Mouse (Mus musculus): ENCODE results near the gene Tmsb15a. TPM values are rescaled to one million over a fixed set of nuclear protein-coding genes. Genes with fewer than 3 reads are reported as not detected.
A peak's percentile ranks its signal among the peaks of the same experiment; 100 is the strongest.

The Tmsb15a gene
- polyA plus RNA-seq, 1 experiment from 2014 or later, result not detected

DNA sequence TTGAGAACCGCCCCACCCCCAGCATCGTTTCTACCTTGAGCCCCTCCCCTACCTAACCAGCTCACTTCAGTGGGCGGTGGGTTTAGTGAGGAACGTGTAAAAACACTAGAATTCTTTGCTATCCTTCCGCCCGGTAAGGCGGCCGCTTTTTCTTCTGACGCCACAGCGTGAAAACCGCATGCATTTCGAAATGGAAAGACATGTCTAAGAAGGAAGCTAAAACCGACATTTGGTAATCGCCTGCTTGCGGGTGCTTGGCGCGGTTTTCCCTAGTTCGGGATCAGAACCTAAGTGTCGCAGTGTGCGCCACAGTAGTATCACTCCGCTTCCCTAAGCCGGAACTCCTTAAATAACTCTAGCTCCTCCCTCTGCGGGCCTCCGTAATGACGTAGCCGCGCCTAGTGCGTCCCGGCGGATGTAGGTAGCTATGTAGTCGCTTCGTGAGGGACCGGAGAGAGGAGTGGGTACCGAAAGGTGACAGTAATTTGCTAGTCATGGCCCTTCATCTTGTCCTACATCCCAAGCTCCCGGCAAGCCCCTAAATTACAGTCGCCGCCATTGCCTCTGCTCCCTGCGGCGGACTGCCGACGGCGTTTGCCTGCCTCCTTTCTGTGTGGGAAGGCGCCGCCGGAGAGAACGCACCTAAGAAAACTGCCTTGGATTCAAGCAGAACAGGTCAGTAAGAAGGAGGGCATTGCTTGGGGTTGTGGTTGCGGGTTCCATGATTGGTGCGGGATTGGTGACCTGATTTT, 17.4 kb upstream of the Tmsb15a start, which contains the start of the genes Armcx5 and Gprasp1:
Armcx5 (plus strand) TSS at position 430 of the 752 bp plus-strand sequence.
Gprasp1 (plus strand) TSS at position 430 of the 752 bp plus-strand sequence.
- no peaks in the 10 kb centered on the region for H3K27me3 ChIP-seq (replicated peaks; ENCODE audit: control insufficient read depth, insufficient read depth, low read length)
- WGBS, result 15% methylated on average over 48 of the region's 48 CpGs
- H3K4me3 ChIP-seq (ENCODE audit: low read depth, low read length), result peak within 1 kb of the TSS; percentile 63
- no peaks in the 10 kb centered on the region for H3K9me3 ChIP-seq (ENCODE audit: control insufficient read depth)
- TF ChIP-seq CTCF (IDR thresholded peaks at IDR 0.05; ENCODE audit: low read depth), result no peak
- H3K4me2 ChIP-seq (replicated peaks; ENCODE audit: low read depth), result peak within 1 kb of the TSS; percentile 59
- ATAC-seq, result peak; percentile 97
- no peaks in the 10 kb centered on the region for H3K4me1 ChIP-seq (replicated peaks; ENCODE audit: control insufficient read depth, insufficient read depth, low read length)
- H3K9ac ChIP-seq (ENCODE audit: low read depth, low read length), result peak within 1 kb of the TSS; percentile 53
- no peak within 1 kb of the TSS; the same call in 1 of the 2 replicates for H3K27ac ChIP-seq (ENCODE audit: low read depth, low read length)
- no peaks in the 10 kb centered on the region for H3K36me3 ChIP-seq (ENCODE audit: control insufficient read depth, insufficient read depth)

DNA sequence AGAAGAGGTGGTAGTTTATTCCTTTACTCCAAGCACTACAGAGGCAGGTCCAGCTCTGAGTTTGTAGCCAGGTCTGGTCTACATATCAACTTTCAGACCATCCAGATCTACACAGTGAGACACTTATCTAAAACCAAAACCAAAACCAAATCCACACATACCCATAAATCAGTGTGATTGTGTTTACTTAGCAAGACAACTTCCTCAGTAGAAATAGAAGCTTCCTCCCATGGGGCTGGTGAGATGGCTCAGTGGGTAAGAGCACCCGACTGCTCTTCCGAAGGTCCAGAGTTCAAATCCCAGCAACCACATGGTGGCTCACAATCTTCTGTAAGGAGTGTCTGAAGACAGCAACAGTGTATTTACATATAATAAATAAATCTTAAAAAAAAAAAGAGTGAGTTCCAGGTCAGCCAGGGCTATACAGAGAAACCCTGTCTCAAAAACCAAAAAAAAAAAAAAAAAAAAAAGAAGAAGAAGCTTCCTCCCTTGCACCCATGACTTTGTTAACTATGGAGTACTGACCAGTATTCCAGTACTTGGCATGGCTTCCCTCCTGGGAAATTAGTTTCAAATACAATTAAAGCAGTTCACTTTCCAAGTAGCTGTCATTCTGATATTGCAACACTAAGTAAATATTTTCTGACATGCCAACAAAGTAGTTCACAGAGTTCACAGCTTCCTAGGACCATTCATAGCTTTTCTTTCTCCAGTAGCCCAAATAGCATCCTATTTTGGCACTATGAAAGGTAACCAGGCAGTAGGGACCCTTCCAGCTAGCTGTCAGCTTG, 13.9 kb upstream of the Tmsb15a start:
- no peak overlapping the region for H3K9ac ChIP-seq (ENCODE audit: low read depth, low read length)
- H3K4me3 ChIP-seq (ENCODE audit: low read depth, low read length), result no peak overlapping the region
- H3K36me3 ChIP-seq (ENCODE audit: control insufficient read depth, insufficient read depth), result no peaks in the 10 kb centered on the region
- H3K4me2 ChIP-seq (replicated peaks; ENCODE audit: low read depth), result no peak overlapping the region
- H3K9me3 ChIP-seq (ENCODE audit: control insufficient read depth), result no peaks in the 10 kb centered on the region
- no peak overlapping the region for H3K27ac ChIP-seq (ENCODE audit: low read depth, low read length)
- H3K4me1 ChIP-seq (replicated peaks; ENCODE audit: control insufficient read depth, insufficient read depth, low read length), result no peaks in the 10 kb centered on the region
- 79% methylated on average over 2 of the region's 2 CpGs for WGBS
- no peaks in the 10 kb centered on the region for H3K27me3 ChIP-seq (replicated peaks; ENCODE audit: control insufficient read depth, insufficient read depth, low read length)
- TF ChIP-seq CTCF (IDR thresholded peaks at IDR 0.05; ENCODE audit: low read depth), result no peak
- no peak for ATAC-seq

DNA sequence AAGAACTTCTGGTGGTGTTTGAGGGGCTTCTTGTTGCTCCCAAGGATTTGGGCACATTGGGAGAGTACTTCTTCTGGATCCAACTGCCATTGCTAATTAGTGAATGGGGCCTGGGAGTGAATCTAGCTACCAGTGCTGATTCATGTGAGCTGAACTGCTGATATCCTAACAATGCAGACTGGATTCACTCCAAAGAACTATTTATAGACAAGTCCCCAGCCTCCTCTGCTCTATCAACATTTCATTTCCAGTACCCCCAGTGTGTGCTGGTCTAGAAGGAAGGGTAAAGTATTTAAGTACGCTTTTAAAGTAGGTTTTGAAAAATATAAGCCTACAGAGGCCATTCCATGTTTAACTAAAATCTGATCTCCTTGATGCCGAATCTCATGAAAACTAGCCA, 12.2 kb downstream of the Tmsb15a start:
- H3K4me3 ChIP-seq (ENCODE audit: low read depth, low read length), result no peak overlapping the region
- H3K4me1 ChIP-seq (replicated peaks; ENCODE audit: control insufficient read depth, insufficient read depth, low read length), result no peaks in the 10 kb centered on the region
- H3K27me3 ChIP-seq (replicated peaks; ENCODE audit: control insufficient read depth, insufficient read depth, low read length), result no peaks in the 10 kb centered on the region
- H3K9me3 ChIP-seq (ENCODE audit: control insufficient read depth), result no peaks in the 10 kb centered on the region
- no peaks in the 10 kb centered on the region for H3K36me3 ChIP-seq (ENCODE audit: control insufficient read depth, insufficient read depth)
- no peak overlapping the region for H3K27ac ChIP-seq (ENCODE audit: low read depth, low read length)
- ATAC-seq, result no peak
- H3K4me2 ChIP-seq (replicated peaks; ENCODE audit: low read depth), result no peak overlapping the region
- TF ChIP-seq CTCF (IDR thresholded peaks at IDR 0.05; ENCODE audit: low read depth), result no peak
- 80% methylated on average over 2 of the region's 2 CpGs for WGBS
- no peak overlapping the region for H3K9ac ChIP-seq (ENCODE audit: low read depth, low read length)

DNA sequence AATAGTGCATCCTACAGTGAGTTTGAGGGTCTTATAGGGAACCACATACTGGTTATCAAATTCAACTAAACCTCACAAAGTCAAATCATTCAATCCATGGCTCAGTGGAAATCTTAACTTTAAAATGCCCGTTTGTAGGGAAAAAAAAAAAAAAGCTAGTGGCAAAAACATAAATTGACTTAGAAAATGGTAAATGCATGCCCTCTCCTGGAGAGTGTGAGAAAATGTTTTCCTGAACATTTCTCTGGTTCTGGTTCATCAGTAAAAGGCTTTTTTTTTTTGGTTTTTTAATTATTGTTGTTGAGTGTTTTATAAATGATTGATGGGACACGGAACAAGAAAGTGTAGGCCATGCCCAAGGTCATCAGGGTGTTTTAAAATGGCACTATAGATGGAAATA, 20.7 kb downstream of the Tmsb15a start:
- Histone ChIP-seq H3K4me1 (replicated peaks; ENCODE audit: control insufficient read depth, insufficient read depth, low read length) (no peaks in the 10 kb centered on the region), H3K4me2 (replicated peaks; ENCODE audit: low read depth) (no peak overlapping the region), H3K27me3 (replicated peaks; ENCODE audit: control insufficient read depth, insufficient read depth, low read length) (no peaks in the 10 kb centered on the region), H3K9me3 (ENCODE audit: control insufficient read depth) (no peaks in the 10 kb centered on the region), H3K4me3 (ENCODE audit: low read depth, low read length) (no peak overlapping the region), H3K27ac (ENCODE audit: low read depth, low read length) (no peak overlapping the region), H3K36me3 (ENCODE audit: control insufficient read depth, insufficient read depth) (no peaks in the 10 kb centered on the region), H3K9ac (ENCODE audit: low read depth, low read length) (no peak overlapping the region)
- no peak for ATAC-seq
- peak; percentile 29; the same call in 1 of the 2 replicates for TF ChIP-seq CTCF (IDR thresholded peaks at IDR 0.05; ENCODE audit: low read depth)
- 46% methylated on average over 2 of the region's 2 CpGs for WGBS

DNA sequence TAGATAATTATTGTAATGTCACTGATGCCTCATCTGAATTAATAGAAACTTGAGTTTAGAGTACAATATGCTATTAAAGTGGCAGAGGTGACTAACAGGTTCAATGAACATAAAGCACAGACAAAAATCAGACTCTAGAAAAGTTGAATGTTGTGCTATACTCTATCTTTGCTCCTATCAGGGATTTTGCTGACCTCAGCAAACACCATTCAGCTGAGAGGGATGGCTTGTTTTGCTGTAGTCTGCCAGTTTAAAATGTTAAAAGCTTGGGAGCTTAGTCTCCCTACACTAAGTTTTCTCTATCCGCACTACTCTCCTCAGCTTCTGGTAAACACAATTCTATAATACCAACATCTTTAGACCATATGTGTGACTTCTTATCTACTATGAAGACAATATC, 21.9 kb downstream of the Tmsb15a start:
- ATAC-seq, result no peak
- H3K4me1 ChIP-seq (replicated peaks; ENCODE audit: control insufficient read depth, insufficient read depth, low read length), result no peaks in the 10 kb centered on the region
- no peak overlapping the region for H3K27ac ChIP-seq (ENCODE audit: low read depth, low read length)
- H3K36me3 ChIP-seq (ENCODE audit: control insufficient read depth, insufficient read depth), result no peaks in the 10 kb centered on the region
- TF ChIP-seq CTCF (IDR thresholded peaks at IDR 0.05; ENCODE audit: low read depth), result no peak
- H3K4me2 ChIP-seq (replicated peaks; ENCODE audit: low read depth), result no peak overlapping the region
- no peaks in the 10 kb centered on the region for H3K9me3 ChIP-seq (ENCODE audit: control insufficient read depth)
- no peaks in the 10 kb centered on the region for H3K27me3 ChIP-seq (replicated peaks; ENCODE audit: control insufficient read depth, insufficient read depth, low read length)
- H3K9ac ChIP-seq (ENCODE audit: low read depth, low read length), result no peak overlapping the region
- 94% methylated on average over 1 of the region's 1 CpGs for WGBS
- no peak overlapping the region for H3K4me3 ChIP-seq (ENCODE audit: low read depth, low read length)

DNA sequence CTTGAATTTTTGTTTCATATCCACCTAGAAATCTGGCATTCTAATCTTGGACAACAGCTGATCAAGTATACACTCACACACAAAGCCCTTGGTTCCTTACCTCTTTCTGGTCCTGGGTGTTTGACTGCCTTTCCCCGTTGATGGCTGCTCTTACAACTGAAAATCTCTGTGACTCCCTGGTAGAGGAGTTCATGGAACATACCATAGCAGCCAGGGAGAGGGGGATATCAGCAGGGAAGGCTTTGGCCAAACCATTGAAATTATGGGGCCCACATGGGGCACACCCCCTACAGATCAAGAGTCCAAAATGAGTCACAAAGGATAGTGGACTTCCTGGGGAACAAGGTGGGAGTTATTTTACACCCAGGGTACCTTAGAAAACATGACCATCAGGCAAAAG, 31.4 kb downstream of the Tmsb15a start, which contains the start of gene Tcp11x2:
Tcp11x2 (minus strand) TSS at position 158 of the 400 bp plus-strand sequence.
- ATAC-seq, result no peak
- H3K9ac ChIP-seq (ENCODE audit: low read depth, low read length), result no peak within 1 kb of the TSS
- TF ChIP-seq CTCF (IDR thresholded peaks at IDR 0.05; ENCODE audit: low read depth), result no peak
- 79% methylated on average over 1 of the region's 1 CpGs for WGBS
- H3K9me3 ChIP-seq (ENCODE audit: control insufficient read depth), result no peaks in the 10 kb centered on the region
- H3K4me3 ChIP-seq (ENCODE audit: low read depth, low read length), result no peak within 1 kb of the TSS
- H3K27me3 ChIP-seq (replicated peaks; ENCODE audit: control insufficient read depth, insufficient read depth, low read length), result no peaks in the 10 kb centered on the region; the same call in 1 of the 2 replicates
- H3K27ac ChIP-seq (ENCODE audit: low read depth, low read length), result no peak within 1 kb of the TSS
- H3K36me3 ChIP-seq (ENCODE audit: control insufficient read depth, insufficient read depth), result no peaks in the 10 kb centered on the region
- no peak within 1 kb of the TSS for H3K4me2 ChIP-seq (replicated peaks; ENCODE audit: low read depth)
- no peaks in the 10 kb centered on the region for H3K4me1 ChIP-seq (replicated peaks; ENCODE audit: control insufficient read depth, insufficient read depth, low read length)
